Mouse (Mus musculus) cortical plate, adult 2 months (tissue): ENCODE data around the gene Fam122b. TPM values are rescaled to one million over a fixed set of nuclear protein-coding genes. Genes with fewer than 3 reads are reported as not detected.

ENCODE experiments used
- H3K27ac ChIP-seq: fragments of 200-500 bp; 2 replicates; pipeline ENCODE4 v1.5.1; 2012; ENCODE audit warnings: low read length, control low read depth, inconsistent platforms; ENCODE audit not compliant: insufficient read depth
- H3K4me1 ChIP-seq: fragments of 200-500 bp; 2 replicates; pipeline ENCODE4 v1.6.1; 2011; ENCODE audit warnings: low read length; ENCODE audit not compliant: control insufficient read depth, insufficient read depth
- H3K4me3 ChIP-seq: fragments of 200-500 bp; 2 replicates; pipeline ENCODE4 v1.5.1; 2011; ENCODE audit warnings: mild to moderate bottlenecking, low read length, control low read depth; ENCODE audit not compliant: insufficient read depth
- CTCF ChIP-seq: fragments of 200-500 bp; IDR thresholded peaks from 2 replicates; pipeline ENCODE4 v1.5.1; 2011; ENCODE audit warnings: mild to moderate bottlenecking, control low read depth, low read length; ENCODE audit not compliant: insufficient read depth; ENCODE audit errors: extremely low read depth
- POLR2A ChIP-seq: fragments of 200-500 bp; IDR thresholded peaks from 2 replicates; pipeline ENCODE4 v1.6.1; 2011; ENCODE audit warnings: mild to moderate bottlenecking, low read length, control low read depth; ENCODE audit not compliant: insufficient read depth; ENCODE audit errors: extremely low read depth
- polyA plus RNA-seq: library from polyadenylated mRNA; depleted of rRNA; stranded (reverse); fragments of >200 nt; gene quantifications from 2 replicates; pipeline ENCODE4 v1.2.3, GENCODE M21; 2012; rRNA removed

Gene Fam122b
- polyA plus RNA-seq, 1 experiment, result 4.8 TPM

GRCm38 (mm10) chrX:53209431-53209830, 60.2 kb downstream of the Fam122b start:
- TF ChIP-seq CTCF, result no peak
- no peak for TF ChIP-seq POLR2A
- H3K4me1 ChIP-seq, result no peaks in the 10 kb centered on the region; the same call in 1 of the 2 replicates
- no peak overlapping the region for H3K4me3 ChIP-seq
- no peak overlapping the region for H3K27ac ChIP-seq

GRCm38 (mm10) chrX:53204690-53205311, 64.8 kb downstream of the Fam122b start:
- H3K27ac ChIP-seq, result no peak overlapping the region
- no peak for TF ChIP-seq POLR2A
- no peaks in the 10 kb centered on the region for H3K4me1 ChIP-seq
- no peak overlapping the region for H3K4me3 ChIP-seq

GRCm38 (mm10) chrX:53201616-53202015, 68.0 kb downstream of the Fam122b start:
- TF ChIP-seq POLR2A, result no peak
- TF ChIP-seq CTCF, result no peak

GRCm38 (mm10) chrX:53197681-53198080, 71.9 kb downstream of the Fam122b start:
- no peak for TF ChIP-seq CTCF
- TF ChIP-seq POLR2A, result no peak
- H3K4me3 ChIP-seq, result no peak overlapping the region
- no peak overlapping the region for H3K27ac ChIP-seq
- no peaks in the 10 kb centered on the region for H3K4me1 ChIP-seq

More at GRCm38 (mm10) chrX:53201616-53202015, 68.0 kb downstream of the Fam122b start:
- no peaks in the 10 kb centered on the region for H3K4me1 ChIP-seq
- no peak overlapping the region for H3K27ac ChIP-seq
- no peak overlapping the region for H3K4me3 ChIP-seq

- no peak overlapping the region for H3K27ac ChIP-seq
- TF ChIP-seq POLR2A (no peak), CTCF (no peak)
- H3K4me1 ChIP-seq, result no peaks in the 10 kb centered on the region
- H3K4me3 ChIP-seq, result no peak overlapping the region
Observed at GRCm38 (mm10) chrX:53196392-53196791, 73.2 kb downstream of the Fam122b start.

Other genes with a start within 250 kb of the Fam122b start
- gene Plac1, start 29.7 kb downstream of the Fam122b start, polyA plus RNA-seq, result not detected in 2 replicates
- gene Fam122c, start 3.6 kb upstream of the Fam122b start, polyA plus RNA-seq, result not detected in 2 replicates
- gene Mospd1, start 100.7 kb upstream of the Fam122b start, polyA plus RNA-seq, result 10.7 and 11.7 TPM in 2 replicates
- gene Etd, start 165.1 kb upstream of the Fam122b start, polyA plus RNA-seq, result not detected in 2 replicates